Mouse (Mus musculus) retina, postnatal 7 days (tissue): ENCODE results near the gene Trafd1.

Experiments
- DNase-seq: peaks from one replicate; pipeline ENCODE4 v3.0.0-alpha.2; 2012; ENCODE audit warnings: low read depth, low spot score

Gene Trafd1

GRCm38 (mm10) chr5:121384757-121385460 is 523 bp downstream of the Trafd1 start:
- peak; percentile 36 for DNase-seq

GRCm38 (mm10) chr5:121383857-121384756 is 1.3 kb downstream of the Trafd1 start:
- peak; percentile 42 for DNase-seq

GRCm38 (mm10) chr5:121380692-121381091 is 4.7 kb downstream of the Trafd1 start:
- DNase-seq: peak; percentile 24

- DNase-seq: no peak
Observed at GRCm38 (mm10) chr5:121378678-121379256, 6.7 kb downstream of the Trafd1 start.

GRCm38 (mm10) chr5:121376972-121377371 is 8.5 kb downstream of the Trafd1 start:
- DNase-seq: peak; percentile 24

GRCm38 (mm10) chr5:121374790-121375189 is 10.6 kb downstream of the Trafd1 start:
- DNase-seq: no peak

GRCm38 (mm10) chr5:121371712-121372111 is 13.7 kb downstream of the Trafd1 start:
- DNase-seq: no peak

GRCm38 (mm10) chr5:121367255-121367654 is 18.2 kb downstream of the Trafd1 start:
- DNase-seq: no peak

- DNase-seq: no peak
Observed at GRCm38 (mm10) chr5:121366449-121367225, 18.8 kb downstream of the Trafd1 start.

GRCm38 (mm10) chr5:121363441-121363840 is 22.0 kb downstream of the Trafd1 start:
- DNase-seq: no peak

GRCm38 (mm10) chr5:121361696-121362095 is 23.7 kb downstream of the Trafd1 start:
- no peak for DNase-seq

GRCm38 (mm10) chr5:121359229-121359628 is 26.2 kb downstream of the Trafd1 start:
- no peak for DNase-seq

GRCm38 (mm10) chr5:121343997-121344396 is 41.4 kb downstream of the Trafd1 start:
- no peak for DNase-seq

- DNase-seq: no peak
Observed at GRCm38 (mm10) chr5:121342490-121342889, 42.9 kb downstream of the Trafd1 start.

- no peak for DNase-seq
Observed at GRCm38 (mm10) chr5:121340965-121341473, 44.4 kb downstream of the Trafd1 start.

- DNase-seq: no peak
Observed at GRCm38 (mm10) chr5:121339507-121340230, 45.8 kb downstream of the Trafd1 start.

- no peak for DNase-seq
Observed at GRCm38 (mm10) chr5:121336776-121337175, 48.7 kb downstream of the Trafd1 start.

- no peak for DNase-seq
Observed at GRCm38 (mm10) chr5:121336009-121336408, 49.4 kb downstream of the Trafd1 start.

GRCm38 (mm10) chr5:121335426-121335825 is 50.0 kb downstream of the Trafd1 start:
- DNase-seq: no peak

GRCm38 (mm10) chr5:121334454-121334853 is 51.0 kb downstream of the Trafd1 start:
- DNase-seq: no peak

GRCm38 (mm10) chr5:121333976-121334375 is 51.5 kb downstream of the Trafd1 start:
- DNase-seq: no peak
